Mouse (Mus musculus) lung, adult 18-20 months (tissue): ENCODE results near the gene Gosr1.
A peak's percentile ranks its signal among the peaks of the same experiment; 100 is the strongest.
"Not testable (repeated sequence)": the region's sequence is repeated elsewhere in the genome, so short reads cannot be mapped to it uniquely, and the experiment has no call there.

ENCODE experiments used
- DNase-seq, 2 experiments: peaks; one replicate each; pipeline ENCODE4 v3.0.0; 2022; ENCODE audit warnings: mixed read lengths in 2 of 2

Gosr1 gene

GRCm38 (mm10) chr11:76730650-76731049 lies 32.7 kb downstream of the Gosr1 start:
- no peak for DNase-seq

GRCm38 (mm10) chr11:76728093-76728492 lies 35.3 kb downstream of the Gosr1 start:
- DNase-seq = no peak

GRCm38 (mm10) chr11:76723911-76724310 lies 39.5 kb downstream of the Gosr1 start:
- no peak for DNase-seq

GRCm38 (mm10) chr11:76717000-76717399 lies 46.4 kb downstream of the Gosr1 start:
- no peak for DNase-seq

- DNase-seq = peak; percentile 55 to 67
These were observed 53.5 kb downstream of the Gosr1 start for GRCm38 (mm10) chr11:76709625-76710452.

- peak in 1 of 2 experiments; percentile 21 for DNase-seq
These were observed 54.5 kb downstream of the Gosr1 start for GRCm38 (mm10) chr11:76708881-76709280.

- DNase-seq = no peak
These were observed 55.3 kb downstream of the Gosr1 start for GRCm38 (mm10) chr11:76708066-76708465.

GRCm38 (mm10) chr11:76707656-76708055 lies 55.7 kb downstream of the Gosr1 start:
- no peak for DNase-seq

GRCm38 (mm10) chr11:76699626-76700025 lies 63.8 kb downstream of the Gosr1 start:
- no peak for DNase-seq

GRCm38 (mm10) chr11:76695810-76696209 lies 67.6 kb downstream of the Gosr1 start:
- no peak for DNase-seq

- no peak for DNase-seq
These were observed 71.3 kb downstream of the Gosr1 start for GRCm38 (mm10) chr11:76692096-76692495.

- DNase-seq = no peak
These were observed 77.8 kb downstream of the Gosr1 start for GRCm38 (mm10) chr11:76685604-76686003.

- DNase-seq = not testable (repeated sequence)
These were observed 83.9 kb downstream of the Gosr1 start, which contains the start of gene Trarg1 for GRCm38 (mm10) chr11:76679508-76679907. Gene Trarg1, plus strand, starts transcription at chr11:76679808.
